Mouse (Mus musculus): ENCODE measurements around the gene Srgap3.

DNA sequence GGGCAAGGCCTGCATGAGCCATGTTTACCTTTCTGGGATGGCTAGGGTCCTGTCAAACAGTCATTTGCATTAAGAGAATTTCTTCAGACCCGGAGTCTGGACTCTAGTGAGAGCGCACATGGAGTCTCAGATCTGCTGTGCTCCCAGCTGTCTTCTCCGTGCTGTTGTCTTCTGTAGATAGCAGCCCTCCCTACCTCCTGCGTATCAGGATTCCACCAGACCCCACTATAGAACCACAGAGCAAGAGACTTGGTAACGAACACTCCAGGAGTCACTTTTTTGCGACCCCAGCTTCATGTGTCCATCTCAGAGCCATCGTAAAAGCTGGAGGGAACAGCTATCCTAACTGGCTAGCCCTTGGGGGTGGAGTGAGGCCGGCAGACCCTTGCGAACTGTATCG is 25.1 kb upstream of the Srgap3 start:
- TF ChIP-seq CTCF (IDR thresholded peaks at IDR 0.05; ENCODE audit: low read depth): no peak
- no peak for TF ChIP-seq EP300 (IDR thresholded peaks at IDR 0.05; ENCODE audit: low read depth)

Data from liver, postnatal 0 days (tissue).